8 mouse cellular contexts compared by ENCODE assay signal in genomic region chr11:101985990-101986389, GRCm38 (mm10). TPM values are rescaled to one million over a fixed set of nuclear protein-coding genes. Genes with fewer than 3 reads are reported as not detected.
DNase-seq lines count a peak whose midpoint lies in the region; ATAC-seq and TF ChIP-seq lines count a peak whose summit lies in the region.

No protein-coding gene starts in this region.

- H3K36me3 ChIP-seq in myocyte (ENCODE audit: control insufficient read depth, insufficient read depth) = no peaks in the 10 kb centered on the region

- H3ac ChIP-seq in myocyte (ENCODE audit: control insufficient read depth, insufficient read length) = no peak overlapping the region

- H3K79me2 ChIP-seq in myocyte (ENCODE audit: control insufficient read depth, insufficient read depth) = peaks cover 12% of the 10 kb centered on the region

- peaks cover 21% of the 10 kb centered on the region for H3K27me3 ChIP-seq in myocyte (ENCODE audit: control insufficient read depth, insufficient read depth, insufficient read length)

- DNase-seq in CD4-positive, CD25-positive, alpha-beta regulatory T cell, adult 2 months (ENCODE audit: low read depth, low spot score) = peak; percentile 74
- peak; percentile 91 for DNase-seq in cerebellum, adult 8-10 months
- DNase-seq in frontal cortex, postnatal 14 days (ENCODE audit: low spot score in 2 of 2) = peak; percentile 71 to 84
- peak; percentile 79 for DNase-seq in induced T-regulatory cell, adult 2 months (ENCODE audit: low read depth)
- DNase-seq in left cerebral cortex, postnatal 36 days (ENCODE audit: low spot score in 2 of 2) = peak; percentile 81 to 85
- peak; percentile 60 to 61 for DNase-seq in spleen, postnatal 36 days (ENCODE audit: low spot score in 2 of 2)

- ATAC-seq in CD4-positive, CD25-positive, alpha-beta regulatory T cell, adult 4 months = no peak

- TF ChIP-seq POLR2A in myocyte (IDR thresholded peaks at IDR 0.05; ENCODE audit: insufficient read length, low read depth) = no peak

- H3K4me3 ChIP-seq in myocyte = no peak overlapping the region

- H3K4me2 ChIP-seq in myocyte (ENCODE audit: low read depth) = peak overlapping the region; percentile 18

- intact Hi-C loops in left cerebral cortex, postnatal 36 days (cut with DNase I) = loop anchor here (1.0 to 2.0 kb wide), 3 partner anchors 54 to 155 kb away; no protein-coding TSS in a partner anchor

TF ChIP-seq in myocyte, 11 proteins besides CTCF, POLR2A, EP300 and RAD21:
- TF ChIP-seq SRF (IDR thresholded peaks at IDR 0.05; ENCODE audit: control insufficient read depth, insufficient read length, low read depth) (peak; percentile 55), MYOD1 (IDR thresholded peaks at IDR 0.05; ENCODE audit: control insufficient read depth in 1 of 3, insufficient read length in 2 of 3, low read depth in 2 of 3) (peak; percentile 10 to 61 (median 55)), MYOG (IDR thresholded peaks at IDR 0.05; ENCODE audit: control insufficient read depth in 1 of 3, insufficient read depth in 1 of 3, insufficient read length in 2 of 3, low read depth in 2 of 3) (peak in 2 of 3 experiments; percentile 59 to 61), TCF12 (IDR thresholded peaks at IDR 0.05; ENCODE audit: insufficient read depth, poor library complexity, severe bottlenecking) (no peak)

RNA-seq across cellular contexts. Expression of gene Dusp3, which starts 0.8 kb away (rescaled TPM):
- 1 to 10 TPM; 1.6 to 1.7 TPM for polyA plus RNA-seq in CD4-positive, CD25-positive, alpha-beta regulatory T cell, adult 4 months (2017; shearing (Covaris generic))
- total RNA-seq in left cerebral cortex, postnatal 36 days (2021) = 100 to 1,000 TPM; 201 to 252 TPM
- 81.1 TPM for polyA plus RNA-seq in myocyte (2012; fragmentation: generic; extraction: Trizol)

RNA-seq across cellular contexts. Expression of gene Cfap97d1, which starts 1.9 kb away (rescaled TPM):
- polyA plus RNA-seq in CD4-positive, CD25-positive, alpha-beta regulatory T cell, adult 4 months (2017; shearing (Covaris generic)) = not detected
- total RNA-seq in left cerebral cortex, postnatal 36 days (2021) = not detected
- polyA plus RNA-seq in myocyte (2012; fragmentation: generic; extraction: Trizol) = not detected

RNA-seq across cellular contexts. Expression of gene Sost, which starts 19.2 kb away (rescaled TPM):
- polyA plus RNA-seq in CD4-positive, CD25-positive, alpha-beta regulatory T cell, adult 4 months (2017; shearing (Covaris generic)) = not detected
- under 1 TPM in 1 of 2 experiments, not detected in 1; 0.15 TPM for total RNA-seq in left cerebral cortex, postnatal 36 days (2021)
- polyA plus RNA-seq in myocyte (2012; fragmentation: generic; extraction: Trizol) = 0.25 TPM

RNA-seq across cellular contexts. Expression of gene Mpp3, which starts 42.3 kb away (rescaled TPM):
- polyA plus RNA-seq in CD4-positive, CD25-positive, alpha-beta regulatory T cell, adult 4 months (2017; shearing (Covaris generic)) = under 1 TPM in 1 of 2 experiments, not detected in 1; 0.42 TPM
- 10 to 100 TPM; 69.0 to 85.2 TPM for total RNA-seq in left cerebral cortex, postnatal 36 days (2021)
- polyA plus RNA-seq in myocyte (2012; fragmentation: generic; extraction: Trizol) = 2.1 TPM

RNA-seq across cellular contexts. Expression of gene Cd300lg, which starts 55.3 kb away (rescaled TPM):
- not detected for polyA plus RNA-seq in CD4-positive, CD25-positive, alpha-beta regulatory T cell, adult 4 months (2017; shearing (Covaris generic))
- total RNA-seq in left cerebral cortex, postnatal 36 days (2021) = under 1 TPM in 1 of 2 experiments, not detected in 1; 0.32 TPM
- not detected for polyA plus RNA-seq in myocyte (2012; fragmentation: generic; extraction: Trizol)

Comparison
In these comparisons a context has a peak if more than half of its experiments do, and no peak if none do; other contexts are left out.
1. RNA of gene Dusp3, which starts 0.8 kb away (polyA plus RNA-seq): 81.1 TPM in myocyte (single experiment); 1.6 to 1.7 TPM in CD4-positive, CD25-positive, alpha-beta regulatory T cell, adult 4 months; every median in the first group is over 10 times any median in the second.
2. Peak in every context shown above with its lines, with median percentiles within 50 percentile points of each other: DNase-seq.